Mouse (Mus musculus): ENCODE measurements around the gene P2rx7. TPM values are rescaled to one million over a fixed set of nuclear protein-coding genes. Genes with fewer than 3 reads are reported as not detected.
A peak's percentile ranks its signal among the peaks of the same experiment; 100 is the strongest.

P2rx7 gene
- polyA plus RNA-seq, 2 experiments, result 1.7 to 3.6 TPM

DNA sequence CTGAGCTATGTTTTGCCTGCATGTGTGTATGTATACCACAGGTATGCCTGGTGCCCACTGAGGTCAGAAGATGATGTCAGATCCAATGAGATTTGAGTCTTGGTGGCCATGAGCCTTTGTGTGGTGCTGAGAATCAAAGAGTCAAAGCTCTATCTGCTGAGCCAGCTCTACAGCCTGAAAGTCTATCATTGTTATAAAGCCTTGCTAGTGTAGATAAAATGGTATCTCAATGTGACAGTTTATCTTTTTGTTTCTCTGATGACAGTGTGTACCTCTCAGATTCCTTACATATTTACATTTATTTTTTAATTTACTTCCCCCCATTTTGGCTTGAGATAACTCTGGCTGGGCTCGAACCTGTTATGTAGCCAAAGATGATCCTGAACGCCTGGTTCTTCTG lies 59.9 kb downstream of the P2rx7 start:
- Histone ChIP-seq H3K4me1 (ENCODE audit: control insufficient read depth, insufficient read depth, low read length) (peaks cover 5% of the 10 kb centered on the region), H3K4me2 (replicated peaks; ENCODE audit: low read depth, low read length, severe bottlenecking) (no peak overlapping the region), H3K9me3 (ENCODE audit: control insufficient read depth, low read length) (no peaks in the 10 kb centered on the region), H3K27ac (replicated peaks; ENCODE audit: low read depth, low read length) (no peak overlapping the region), H3K4me3 (replicated peaks; ENCODE audit: low read length) (no peak overlapping the region), H3K36me3 (ENCODE audit: control insufficient read depth, insufficient read depth, low read length) (no peaks in the 10 kb centered on the region), H3K9ac (ENCODE audit: low read depth, low read length, severe bottlenecking) (no peak overlapping the region), H3K27me3 (ENCODE audit: control insufficient read depth, insufficient read depth, low read length) (no peaks in the 10 kb centered on the region)
- no peak for ATAC-seq (ENCODE audit: low FRiP score, low read depth)
- no peak for DNase-seq (ENCODE audit: low spot score)
- 81% methylated on average over 2 of the region's 2 CpGs for WGBS
- no peak for TF ChIP-seq POLR2A (IDR thresholded peaks at IDR 0.05; ENCODE audit: borderline replicate concordance, extremely low read depth, insufficient read depth, insufficient read length)

DNA sequence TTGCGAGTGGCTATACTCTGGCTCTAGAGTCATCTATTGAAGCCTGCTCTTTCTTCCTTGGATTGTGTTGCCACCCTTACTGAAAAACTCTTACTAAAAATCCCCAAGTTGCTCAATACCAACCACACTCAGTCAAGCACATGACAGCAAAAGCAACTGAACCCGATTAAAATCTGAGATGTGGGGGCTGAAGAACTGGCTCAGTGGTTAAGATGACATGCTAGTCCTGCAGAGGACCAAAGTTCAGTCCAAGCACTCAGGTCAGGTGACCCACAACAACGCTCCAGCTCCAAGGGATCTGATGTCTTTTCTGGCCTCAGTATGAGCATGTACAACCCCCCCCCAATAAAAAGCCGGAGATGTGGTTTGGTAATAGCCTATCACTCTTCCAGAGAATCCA lies 60.9 kb downstream of the P2rx7 start:
- no peak for TF ChIP-seq POLR2A (IDR thresholded peaks at IDR 0.05; ENCODE audit: borderline replicate concordance, extremely low read depth, insufficient read depth, insufficient read length)
- 79% methylated on average over 4 of the region's 4 CpGs for WGBS
- Histone ChIP-seq H3K27ac (replicated peaks; ENCODE audit: low read depth, low read length) (no peak overlapping the region), H3K36me3 (ENCODE audit: control insufficient read depth, insufficient read depth, low read length) (no peaks in the 10 kb centered on the region), H3K4me3 (replicated peaks; ENCODE audit: low read length) (no peak overlapping the region), H3K27me3 (ENCODE audit: control insufficient read depth, insufficient read depth, low read length) (no peaks in the 10 kb centered on the region), H3K9me3 (ENCODE audit: control insufficient read depth, low read length) (no peaks in the 10 kb centered on the region), H3K4me2 (replicated peaks; ENCODE audit: low read depth, low read length, severe bottlenecking) (no peak overlapping the region), H3K4me1 (ENCODE audit: control insufficient read depth, insufficient read depth, low read length) (peaks cover 5% of the 10 kb centered on the region), H3K9ac (ENCODE audit: low read depth, low read length, severe bottlenecking) (no peak overlapping the region)
- no peak for DNase-seq (ENCODE audit: low spot score)
- ATAC-seq (ENCODE audit: low FRiP score, low read depth), result no peak

DNA sequence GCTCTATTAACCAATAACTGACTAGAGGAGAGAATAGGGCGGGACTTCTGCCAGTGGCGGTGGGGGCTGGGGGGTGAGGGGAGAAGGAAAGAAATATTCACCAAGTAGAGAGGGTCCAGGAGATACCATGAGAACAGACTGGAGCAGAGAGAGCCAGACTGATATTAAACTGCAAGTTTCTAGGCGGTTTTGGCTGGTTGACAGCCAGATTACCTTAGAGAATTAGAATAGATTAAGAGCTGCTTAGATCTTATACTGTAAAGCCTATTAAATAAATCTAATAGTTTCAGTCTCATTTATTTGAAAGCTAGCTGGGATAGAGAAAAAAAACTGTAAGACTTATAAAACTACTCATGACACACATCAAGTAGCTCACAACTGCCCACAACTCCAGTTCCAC lies 61.5 kb downstream of the P2rx7 start:
- no peak for ATAC-seq (ENCODE audit: low FRiP score, low read depth)
- H3K9me3 ChIP-seq (ENCODE audit: control insufficient read depth, low read length), result no peaks in the 10 kb centered on the region

DNA sequence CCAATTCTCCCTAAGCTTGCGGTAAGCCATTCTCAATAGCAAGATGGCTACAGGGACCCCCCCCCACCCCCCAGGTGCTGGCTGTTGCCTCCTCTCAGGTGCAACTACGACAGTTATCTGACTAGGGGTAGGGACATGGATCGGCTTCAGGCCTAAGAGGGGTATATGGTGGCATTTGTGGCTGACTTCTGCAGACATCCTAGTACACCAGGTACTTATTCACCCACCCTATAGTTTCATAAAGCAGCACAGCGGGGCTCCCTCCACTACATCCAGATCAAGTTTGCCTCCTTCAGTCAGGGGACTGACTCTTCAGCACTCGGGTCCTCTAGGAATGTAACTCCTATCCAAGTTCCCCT lies 63.2 kb downstream of the P2rx7 start:
- peak overlapping the region; percentile 62 for H3K4me3 ChIP-seq (replicated peaks; ENCODE audit: low read length)
- TF ChIP-seq POLR2A (IDR thresholded peaks at IDR 0.05; ENCODE audit: borderline replicate concordance, extremely low read depth, insufficient read depth, insufficient read length), result no peak
- H3K27me3 ChIP-seq (ENCODE audit: control insufficient read depth, insufficient read depth, low read length), result no peaks in the 10 kb centered on the region
- peak overlapping the region; percentile 76 for H3K9ac ChIP-seq (ENCODE audit: low read depth, low read length, severe bottlenecking)
- DNase-seq (ENCODE audit: low spot score), result no peak
- H3K4me2 ChIP-seq (replicated peaks; ENCODE audit: low read depth, low read length, severe bottlenecking), result peak overlapping the region; percentile 91
- H3K27ac ChIP-seq (replicated peaks; ENCODE audit: low read depth, low read length), result 0 out of 2 replicates have a peak overlapping the region, but pooled peaks have one; percentile 49
- H3K36me3 ChIP-seq (ENCODE audit: control insufficient read depth, insufficient read depth, low read length), result no peaks in the 10 kb centered on the region
- ATAC-seq (ENCODE audit: low FRiP score, low read depth), result no peak
- no peaks in the 10 kb centered on the region for H3K9me3 ChIP-seq (ENCODE audit: control insufficient read depth, low read length)
- peaks cover 5% of the 10 kb centered on the region for H3K4me1 ChIP-seq (ENCODE audit: control insufficient read depth, insufficient read depth, low read length)
- WGBS, result 40% methylated on average over 5 of the region's 5 CpGs

More for the DNA sequence above, 61.5 kb downstream of the P2rx7 start:
- Histone ChIP-seq H3K4me1 (ENCODE audit: control insufficient read depth, insufficient read depth, low read length) (peaks cover 5% of the 10 kb centered on the region), H3K27me3 (ENCODE audit: control insufficient read depth, insufficient read depth, low read length) (no peaks in the 10 kb centered on the region), H3K4me3 (replicated peaks; ENCODE audit: low read length) (no peak overlapping the region), H3K9ac (ENCODE audit: low read depth, low read length, severe bottlenecking) (no peak overlapping the region), H3K27ac (replicated peaks; ENCODE audit: low read depth, low read length) (no peak overlapping the region), H3K36me3 (ENCODE audit: control insufficient read depth, insufficient read depth, low read length) (no peaks in the 10 kb centered on the region), H3K4me2 (replicated peaks; ENCODE audit: low read depth, low read length, severe bottlenecking) (no peak overlapping the region)
- no peak for TF ChIP-seq POLR2A (IDR thresholded peaks at IDR 0.05; ENCODE audit: borderline replicate concordance, extremely low read depth, insufficient read depth, insufficient read length)
- no peak for DNase-seq (ENCODE audit: low spot score)
- WGBS, result 76% methylated on average over 3 of the region's 3 CpGs

DNA sequence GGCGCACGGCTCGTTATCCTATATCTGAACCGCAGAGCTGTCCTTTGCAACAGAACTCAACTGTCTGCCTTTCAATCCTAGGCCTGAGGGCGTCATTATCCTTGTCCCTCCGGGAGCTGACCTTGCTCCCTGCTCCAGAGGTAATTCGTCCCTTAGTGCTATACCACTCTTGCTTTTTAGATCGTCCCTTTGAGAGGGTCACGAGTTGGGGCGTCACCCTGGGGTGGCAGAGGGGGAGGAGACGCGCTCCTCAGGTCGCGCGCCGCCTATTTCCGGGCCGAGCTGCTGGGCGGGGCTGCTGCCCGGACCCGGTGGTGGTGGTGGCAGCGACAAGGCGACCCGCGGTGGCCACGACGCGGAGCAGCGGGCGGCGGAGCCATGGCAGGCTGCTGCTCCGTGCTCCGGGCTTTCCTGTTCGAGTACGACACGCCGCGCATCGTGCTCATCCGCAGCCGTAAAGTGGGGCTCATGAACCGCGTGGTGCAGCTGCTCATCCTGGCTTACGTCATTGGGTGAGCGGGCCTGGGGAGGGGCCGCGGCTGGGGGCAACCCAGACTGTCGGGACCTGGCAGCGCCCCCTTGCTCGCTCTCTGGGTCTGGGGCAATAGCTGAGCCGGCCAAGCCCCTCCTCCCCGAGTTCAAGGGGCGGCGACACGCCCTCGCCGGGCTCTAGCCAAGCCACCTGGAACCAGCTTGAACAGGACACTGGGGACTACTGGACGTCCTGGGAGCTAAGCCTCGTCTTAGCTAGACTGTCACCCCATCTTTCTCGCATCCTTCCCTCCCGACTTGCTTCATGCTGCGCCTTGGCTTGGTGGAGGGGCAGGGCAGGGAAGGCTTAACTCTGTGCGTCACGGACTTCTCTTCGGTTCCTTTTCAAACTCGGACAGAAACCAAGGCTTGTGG lies 63.8 kb downstream of the P2rx7 start, which contains the start of gene P2rx4:
TSS of gene P2rx4 (plus strand) at position 269 of the 906 bp plus-strand sequence.
- Histone ChIP-seq H3K9me3 (ENCODE audit: control insufficient read depth, low read length) (no peaks in the 10 kb centered on the region), H3K27me3 (ENCODE audit: control insufficient read depth, insufficient read depth, low read length) (no peaks in the 10 kb centered on the region), H3K4me2 (replicated peaks; ENCODE audit: low read depth, low read length, severe bottlenecking) (peak within 1 kb of the TSS; percentile 91), H3K36me3 (ENCODE audit: control insufficient read depth, insufficient read depth, low read length) (no peaks in the 10 kb centered on the region), H3K4me3 (replicated peaks; ENCODE audit: low read length) (peak within 1 kb of the TSS; percentile 62), H3K4me1 (ENCODE audit: control insufficient read depth, insufficient read depth, low read length) (peaks cover 5% of the 10 kb centered on the region), H3K27ac (replicated peaks; ENCODE audit: low read depth, low read length) (peak within 1 kb of the TSS; percentile 49), H3K9ac (ENCODE audit: low read depth, low read length, severe bottlenecking) (peak within 1 kb of the TSS; percentile 76)
- ATAC-seq (ENCODE audit: low FRiP score, low read depth) (peak; percentile 87), DNase-seq (ENCODE audit: low spot score) (peak; percentile 67)
- TF ChIP-seq POLR2A (IDR thresholded peaks at IDR 0.05; ENCODE audit: borderline replicate concordance, extremely low read depth, insufficient read depth, insufficient read length), result 0 out of 2 replicates have a peak, but pooled peaks have one; percentile 35
- WGBS, result under 1% methylated on average over 63 of the region's 66 CpGs

Measured in limb, embryonic 14.5 days (tissue).